Mouse (Mus musculus): ENCODE data around the gene Serpinh1.
"Not testable (repeated sequence)": the region's sequence is repeated elsewhere in the genome, so short reads cannot be mapped to it uniquely, and the experiment has no call there.

Gene Serpinh1

GRCm38 (mm10) chr7:99352526-99353400 is at the start of gene Serpinh1:
Gene Serpinh1, minus strand, starts transcription at chr7:99353239.
- DNase-seq, result peak; percentile 93

- DNase-seq, result peak; percentile 11
Measured at GRCm38 (mm10) chr7:99402477-99402876, 49.4 kb upstream of the Serpinh1 start.

DNA sequence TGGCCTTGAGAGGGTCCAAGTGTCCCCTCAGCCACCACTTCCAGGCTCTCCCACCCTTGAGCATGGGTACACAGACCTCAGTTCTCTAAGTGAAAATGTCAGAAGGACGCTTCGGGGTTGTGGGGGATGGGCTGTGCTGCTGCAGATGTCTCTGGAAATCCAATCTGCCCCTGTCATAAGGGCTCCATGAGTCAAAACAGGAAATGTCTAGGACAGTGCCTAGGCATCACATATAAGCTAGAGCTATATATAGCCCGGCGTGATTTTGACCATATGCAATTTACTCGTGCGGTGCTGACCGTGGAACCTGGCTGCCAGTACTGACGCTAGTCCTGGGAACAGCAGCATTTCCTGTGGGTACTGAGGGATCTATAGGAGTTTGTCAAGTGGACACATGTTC is 48.3 kb upstream of the Serpinh1 start:
- peak; percentile 7 for DNase-seq

GRCm38 (mm10) chr7:99396994-99397659 is 44.1 kb upstream of the Serpinh1 start:
- peak; percentile 58 for DNase-seq

- DNase-seq, result no peak
Measured at GRCm38 (mm10) chr7:99395908-99396616, 43.0 kb upstream of the Serpinh1 start.

DNA sequence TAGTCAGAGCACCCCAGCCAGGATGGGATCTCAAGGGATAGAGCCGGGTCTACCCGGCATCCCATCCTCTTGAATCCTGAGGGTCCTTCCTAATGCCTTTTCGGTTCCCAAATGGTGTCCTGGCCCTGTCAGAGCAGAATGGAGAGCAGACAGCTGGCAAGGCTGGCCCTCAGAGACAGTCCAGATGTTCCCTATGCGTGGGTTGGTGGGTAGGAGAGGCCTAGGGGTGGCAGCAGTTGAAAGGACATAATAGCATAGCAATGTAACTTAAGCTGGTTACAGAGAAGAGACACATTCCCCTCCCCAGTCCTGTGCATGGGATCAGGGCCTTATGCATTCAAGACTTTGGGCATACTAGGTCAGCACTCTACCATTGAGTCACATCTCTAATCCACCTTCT is 42.3 kb upstream of the Serpinh1 start:
- DNase-seq, result no peak

- no peak for DNase-seq
Measured at GRCm38 (mm10) chr7:99393711-99394325, 40.8 kb upstream of the Serpinh1 start.

- DNase-seq, result no peak
Measured at GRCm38 (mm10) chr7:99392696-99393095, 39.7 kb upstream of the Serpinh1 start.

- DNase-seq, result no peak
Measured at GRCm38 (mm10) chr7:99390559-99390958, 37.5 kb upstream of the Serpinh1 start.

DNA sequence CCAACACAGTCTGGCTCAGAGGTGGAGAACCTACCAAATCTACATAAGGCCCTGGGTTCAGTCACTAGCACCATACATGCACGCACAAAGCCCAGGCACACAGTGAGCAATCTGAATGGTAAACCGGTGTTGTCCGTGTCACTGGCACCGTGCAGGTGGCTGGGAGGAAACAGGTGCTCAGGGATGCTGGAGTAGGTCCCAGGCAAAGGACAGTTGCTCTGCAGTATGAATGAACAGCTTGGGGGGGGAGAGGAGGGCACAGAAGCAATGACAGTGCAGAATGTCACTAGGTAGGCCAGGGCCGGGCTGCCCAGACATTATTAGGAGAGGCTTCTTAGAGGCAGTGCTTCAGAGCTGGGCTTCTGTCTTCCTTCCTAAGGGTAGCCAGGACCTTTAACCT is 34.3 kb upstream of the Serpinh1 start:
- DNase-seq, result no peak

DNA sequence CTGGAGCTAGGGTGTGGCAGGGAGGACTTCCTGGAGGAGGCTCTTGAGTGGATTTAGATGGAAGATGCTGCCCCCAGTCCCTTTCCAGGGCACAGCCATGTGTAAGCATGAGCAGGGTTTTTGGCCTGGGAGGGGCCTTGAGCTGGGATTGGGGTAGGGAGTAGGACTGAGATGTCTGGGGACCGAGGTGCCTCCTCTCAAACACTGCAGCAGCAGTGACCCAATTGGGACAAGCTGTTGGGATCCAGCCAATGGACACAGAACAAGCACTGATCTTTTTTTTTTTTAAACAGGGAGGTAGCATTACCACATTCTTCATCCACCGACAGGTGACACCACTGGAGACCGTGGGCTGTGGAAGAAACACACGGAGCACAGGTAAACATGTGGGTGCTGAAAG is 33.8 kb upstream of the Serpinh1 start:
- no peak for DNase-seq

DNA sequence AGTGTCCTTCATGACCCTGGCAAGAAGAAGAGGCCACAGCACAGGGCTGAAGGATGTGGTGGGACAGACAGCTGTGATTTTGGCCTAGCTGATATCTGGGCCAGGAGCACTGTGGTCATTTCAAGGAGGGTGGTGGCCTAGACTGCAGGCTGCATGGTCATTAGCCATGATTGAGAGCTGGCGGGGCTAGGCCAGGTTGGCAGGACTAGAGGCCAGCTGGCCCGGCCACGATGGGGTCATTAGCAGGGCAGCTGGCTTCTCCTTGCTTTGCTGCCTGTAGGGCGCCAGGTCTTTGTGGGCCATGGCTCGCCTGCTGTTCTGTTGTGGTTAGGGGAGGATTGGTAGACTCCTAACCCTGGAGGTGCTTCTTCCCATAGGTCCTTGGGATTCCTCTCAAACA is 33.0 kb upstream of the Serpinh1 start:
- no peak for DNase-seq

DNA sequence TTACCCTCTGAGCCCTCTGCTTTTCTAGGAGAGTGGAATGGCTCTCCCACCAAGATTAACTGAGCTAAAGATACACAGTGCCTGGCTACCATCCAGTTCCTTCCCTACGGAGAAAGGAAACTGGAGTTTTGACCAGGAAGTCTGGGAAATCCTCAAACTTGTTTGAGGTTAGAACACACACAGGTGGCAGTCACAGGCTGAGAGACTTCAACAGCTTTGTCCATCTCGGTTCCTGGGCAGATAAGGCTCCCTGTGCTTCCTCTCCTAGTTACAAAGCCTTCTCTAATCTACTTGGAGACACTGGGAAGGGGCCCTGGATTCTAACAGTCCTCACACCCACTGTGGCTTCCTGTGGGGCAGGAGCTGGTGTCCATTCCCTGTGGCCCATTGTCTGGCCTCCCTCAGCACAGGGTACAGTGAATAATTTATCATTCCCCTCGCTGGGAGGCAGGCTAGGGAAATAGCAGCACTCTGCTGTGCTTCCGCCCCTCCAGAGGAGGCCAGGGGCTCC is 31.1 kb upstream of the Serpinh1 start:
- peak; percentile 67 for DNase-seq

DNA sequence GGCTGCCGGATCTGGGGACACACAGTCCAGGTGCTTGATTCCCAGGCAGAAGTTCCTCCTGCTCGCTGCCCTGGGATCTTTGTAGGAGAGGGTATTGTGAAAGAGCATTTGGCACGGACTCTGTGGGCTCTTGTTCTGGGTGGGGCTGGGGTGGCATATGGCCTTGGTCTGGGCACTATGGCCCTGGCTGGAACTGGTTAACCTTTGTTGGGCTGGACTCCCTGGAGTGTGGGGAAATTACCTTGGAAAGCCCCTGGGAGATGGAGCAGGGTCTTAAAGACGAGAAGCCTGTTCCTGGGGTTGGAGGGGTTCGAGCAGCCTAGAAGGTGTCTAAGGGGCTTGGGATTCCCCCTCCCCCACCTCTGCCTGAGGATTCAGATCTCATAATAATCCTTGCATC is 30.2 kb upstream of the Serpinh1 start:
- peak; percentile 65 for DNase-seq

GRCm38 (mm10) chr7:99382088-99383000 is 29.3 kb upstream of the Serpinh1 start:
- DNase-seq, result peak; percentile 35

- peak; percentile 99 for DNase-seq
Measured at GRCm38 (mm10) chr7:99381214-99382087, 28.4 kb upstream of the Serpinh1 start, which contains the start of gene Gdpd5. Gene Gdpd5, plus strand, starts transcription at chr7:99381414.

GRCm38 (mm10) chr7:99380491-99381213 is 27.6 kb upstream of the Serpinh1 start:
- no peak for DNase-seq

DNA sequence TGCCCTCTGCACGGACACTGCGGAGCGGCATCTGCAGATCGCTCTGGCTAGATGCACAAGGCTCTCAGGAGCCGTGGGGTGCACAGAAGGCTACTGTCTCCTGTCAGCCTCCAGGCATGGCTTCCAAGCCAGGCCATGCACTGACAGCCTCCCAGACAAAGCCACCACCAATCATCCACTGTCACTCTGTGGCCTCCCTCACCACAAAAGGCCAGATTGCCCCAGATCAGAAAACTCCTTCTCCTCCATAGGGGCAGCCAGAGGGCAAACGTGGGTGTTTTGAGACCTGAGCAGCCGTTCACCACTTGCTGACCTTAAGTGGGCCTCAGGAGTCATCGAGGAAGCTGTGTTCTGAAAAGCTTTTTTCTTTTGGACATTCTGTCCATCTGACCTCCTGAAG is 25.8 kb upstream of the Serpinh1 start:
- no peak for DNase-seq

DNA sequence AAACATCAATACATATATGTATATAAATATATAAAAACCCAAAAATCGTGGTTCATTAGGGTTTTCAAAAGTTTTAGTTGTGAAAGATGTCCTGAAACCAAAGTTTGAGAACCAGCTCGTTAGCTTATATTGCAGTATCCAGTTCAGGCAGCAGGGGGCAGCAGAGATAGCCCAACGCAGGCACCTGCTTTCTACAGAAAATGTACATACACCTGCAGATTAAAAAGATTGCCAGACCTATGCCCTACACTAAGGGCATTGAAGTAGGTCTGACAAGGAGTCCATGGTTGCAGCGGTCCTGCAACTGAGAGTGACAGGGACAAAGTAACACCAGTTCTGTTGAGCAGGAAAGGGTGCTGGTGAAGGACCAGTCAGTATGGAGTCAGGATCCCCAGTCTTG is 22.4 kb upstream of the Serpinh1 start:
- DNase-seq, result peak; percentile 91

GRCm38 (mm10) chr7:99374325-99374724 is 21.3 kb upstream of the Serpinh1 start:
- DNase-seq, result not testable (repeated sequence)
